ENCODE assay signal across 18 mouse cellular contexts in genomic region chr8:117903052-117903451, GRCm38 (mm10).
"Had no signal": no experiment of that assay in that cellular context is flagged by ENCODE, and none has a peak within 500 bp of the region (broad histone marks: within the 10 kb centered on the region; RNA-seq: fewer than 3 reads in every experiment).

No protein-coding gene starts in this region.

- DNase-seq: lung, adult 18-20 months; lung, embryonic 14.5 days; lung, postnatal 10 days; lung, postnatal 4 days; retina, postnatal 1 day; right cerebral cortex, adult 18-20 months; right cerebral cortex, postnatal 25 days; right cerebral cortex, postnatal 4 days; spleen, adult 18-20 months; thymus, adult 18-20 months; thymus, postnatal 14 days; thymus, postnatal 36 days had no signal

- H3K4me2 ChIP-seq: liver, embryonic 12.5 days; lung, embryonic 14.5 days; midbrain, embryonic 12.5 days; neural tube, embryonic 13.5 days; neural tube, embryonic 15.5 days had no signal

- H3K4me3 ChIP-seq: liver, embryonic 12.5 days; midbrain, embryonic 12.5 days; myocyte; neural tube, embryonic 13.5 days; neural tube, embryonic 15.5 days had no signal

- H3K4me1 ChIP-seq: liver, embryonic 12.5 days; midbrain, embryonic 12.5 days had no signal

- H3K27me3 ChIP-seq: liver, embryonic 12.5 days; midbrain, embryonic 12.5 days; neural tube, embryonic 13.5 days; neural tube, embryonic 15.5 days had no signal

- H3K9me3 ChIP-seq: liver, embryonic 12.5 days; midbrain, embryonic 12.5 days; neural tube, embryonic 13.5 days; neural tube, embryonic 15.5 days had no signal

- ATAC-seq: liver, embryonic 12.5 days had no signal

- H3K9ac ChIP-seq: liver, embryonic 12.5 days; liver, embryonic 14.5 days; lung, embryonic 14.5 days; midbrain, embryonic 12.5 days; neural tube, embryonic 13.5 days; neural tube, embryonic 15.5 days had no signal

- H3K27ac ChIP-seq: liver, embryonic 12.5 days; liver, embryonic 14.5 days; midbrain, embryonic 12.5 days; neural tube, embryonic 13.5 days; neural tube, embryonic 15.5 days had no signal

- H3K36me3 ChIP-seq: liver, embryonic 12.5 days; midbrain, embryonic 12.5 days; neural tube, embryonic 13.5 days; neural tube, embryonic 15.5 days had no signal
